8 mouse cellular contexts compared by ENCODE assay signal in the genomic region with DNA sequence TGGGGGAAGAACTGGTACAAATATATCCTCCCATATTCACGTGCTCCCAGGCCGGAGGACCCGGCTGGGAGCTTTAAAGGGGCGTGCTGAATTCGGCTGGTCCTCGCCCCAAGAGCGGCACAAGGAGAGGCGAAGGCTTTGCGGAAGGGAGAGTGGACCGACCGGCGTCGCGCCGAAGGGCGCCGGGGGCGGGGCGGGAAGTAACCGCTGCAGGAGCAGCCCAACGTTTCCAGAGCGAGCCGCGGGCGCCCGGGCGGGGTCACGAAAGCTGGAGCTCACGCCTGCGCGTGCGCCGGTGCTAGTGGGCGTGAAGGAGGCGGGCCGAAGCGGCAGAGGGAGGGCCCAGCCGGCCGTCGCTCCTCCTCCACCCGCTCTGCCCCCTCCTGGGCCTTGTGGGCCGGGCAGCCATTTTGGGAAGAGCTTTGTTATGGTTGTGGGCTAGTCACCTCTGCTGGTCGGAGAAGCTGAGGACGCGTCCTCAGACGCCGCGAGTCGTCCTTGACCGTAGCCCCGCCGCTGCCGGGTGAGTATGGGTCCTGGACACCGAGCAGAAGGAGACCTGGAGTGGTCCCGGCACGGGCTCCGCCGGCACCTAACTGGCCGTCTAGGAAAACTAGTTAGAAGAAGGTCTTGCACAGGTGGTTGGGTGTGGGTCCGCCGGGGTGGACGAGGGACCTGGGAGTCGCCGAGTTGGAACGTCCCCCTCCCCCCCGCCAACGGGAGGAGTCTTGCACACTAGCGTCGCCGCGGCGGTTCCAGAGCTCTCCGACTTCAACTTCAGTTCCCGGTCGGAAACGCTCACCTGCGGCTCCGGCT. TPM values are rescaled to one million over a fixed set of nuclear protein-coding genes. Genes with fewer than 3 reads are reported as not detected.
DNase-seq lines count a peak whose midpoint lies in the region; ATAC-seq and TF ChIP-seq lines count a peak whose summit lies in the region.

A gene (plus strand): TSS at position 353 of the 816 bp plus-strand sequence.

- no peaks in the 10 kb centered on the region for H3K27me3 ChIP-seq in ES-Bruce4 (ENCODE audit: control insufficient read depth, insufficient read depth, low read length, poor library complexity, severe bottlenecking)
- H3K27me3 ChIP-seq in forebrain, embryonic 14.5 days (replicated peaks; ENCODE audit: control insufficient read depth, insufficient read depth, low read length), result no peaks in the 10 kb centered on the region
- H3K27me3 ChIP-seq in neural tube, embryonic 15.5 days (replicated peaks), result no peaks in the 10 kb centered on the region

- 0 out of 2 replicates have a peak, but pooled peaks have one; percentile 3 for TF ChIP-seq EP300 in ES-Bruce4 (IDR thresholded peaks at IDR 0.05; ENCODE audit: insufficient read depth, low read depth, low read length)

- no peak for TF ChIP-seq CTCF in ES-Bruce4 (IDR thresholded peaks at IDR 0.05; ENCODE audit: low read depth, low read length)

- ATAC-seq in cerebellum, adult (ENCODE audit: insufficient number of reproducible peaks, low FRiP score, low TSS enrichment), result peak; percentile 86
- peak; percentile 96 for ATAC-seq in forebrain, embryonic 14.5 days
- ATAC-seq in neural tube, embryonic 15.5 days (ENCODE audit: low FRiP score), result peak; percentile 97

- under 1% methylated on average over 77 of the region's 78 CpGs for WGBS in forebrain, embryonic 14.5 days
- WGBS in neural tube, embryonic 15.5 days, result under 1% methylated on average over 67 of the region's 78 CpGs

- no peaks in the 10 kb centered on the region for H3K4me1 ChIP-seq in ES-Bruce4 (ENCODE audit: control insufficient read depth, insufficient read depth, low read length)
- peaks cover 17% of the 10 kb centered on the region for H3K4me1 ChIP-seq in forebrain, embryonic 14.5 days (ENCODE audit: control insufficient read depth, insufficient read depth, low read length)
- H3K4me1 ChIP-seq in neural tube, embryonic 15.5 days, result peaks cover 26% of the 10 kb centered on the region

- intact Hi-C loops in heart, postnatal 14 days (cut with DNase I), result loop anchor here (5.0 kb wide), 1 partner anchor 130 kb away; a partner anchor contains a TSS

- peak within 1 kb of the TSS; percentile 81 for H3K4me2 ChIP-seq in forebrain, embryonic 14.5 days (ENCODE audit: low read length)
- peak within 1 kb of the TSS; percentile 81 for H3K4me2 ChIP-seq in neural tube, embryonic 15.5 days

- H3K9ac ChIP-seq in ES-Bruce4 (ENCODE audit: low read depth, poor library complexity, severe bottlenecking), result peak within 1 kb of the TSS; percentile 84
- H3K9ac ChIP-seq in forebrain, embryonic 14.5 days (ENCODE audit: low read length), result peak within 1 kb of the TSS; percentile 79
- H3K9ac ChIP-seq in neural tube, embryonic 15.5 days (replicated peaks), result peak within 1 kb of the TSS; percentile 76

- peak within 1 kb of the TSS; percentile 87 for H3K27ac ChIP-seq in ES-Bruce4 (ENCODE audit: insufficient read depth, low read length)
- H3K27ac ChIP-seq in forebrain, embryonic 14.5 days (ENCODE audit: low read depth, low read length), result peak within 1 kb of the TSS; percentile 85
- H3K27ac ChIP-seq in neural tube, embryonic 15.5 days (replicated peaks), result peak within 1 kb of the TSS; percentile 95

- H3K4me3 ChIP-seq in ES-Bruce4 (ENCODE audit: low read depth, low read length), result peak within 1 kb of the TSS; percentile 83
- H3K4me3 ChIP-seq in forebrain, embryonic 14.5 days (ENCODE audit: low read depth, low read length), result peak within 1 kb of the TSS; percentile 75
- H3K4me3 ChIP-seq in neural tube, embryonic 15.5 days (replicated peaks), result peak within 1 kb of the TSS; percentile 93

- no peaks in the 10 kb centered on the region for H3K9me3 ChIP-seq in ES-Bruce4 (replicated peaks; ENCODE audit: control insufficient read depth, insufficient read depth, low read length, poor library complexity, severe bottlenecking)
- no peaks in the 10 kb centered on the region for H3K9me3 ChIP-seq in forebrain, embryonic 14.5 days (replicated peaks; ENCODE audit: control insufficient read depth, low read length)
- H3K9me3 ChIP-seq in neural tube, embryonic 15.5 days (replicated peaks), result no peaks in the 10 kb centered on the region

- DNase-seq in forebrain, embryonic 14.5 days (ENCODE audit: low spot score), result peak; percentile 98
- peak; percentile 98 to 99 for DNase-seq in heart, postnatal 14 days
- DNase-seq in layer of hippocampus, adult 11-12 months (ENCODE audit: low spot score), result peak; percentile 97
- peak; percentile 97 to 98 for DNase-seq in lung, adult 18-20 months
- DNase-seq in testis, postnatal 14 days (ENCODE audit: low spot score), result peak; percentile 98

- TF ChIP-seq POLR2A in ES-Bruce4 (IDR thresholded peaks at IDR 0.05; ENCODE audit: insufficient read depth, low read length), result peak; percentile 31

- peaks cover 16% of the 10 kb centered on the region for H3K36me3 ChIP-seq in ES-Bruce4 (ENCODE audit: control insufficient read depth, insufficient read depth, low read length, poor library complexity, severe bottlenecking)
- peaks cover 12% of the 10 kb centered on the region for H3K36me3 ChIP-seq in forebrain, embryonic 14.5 days (ENCODE audit: control insufficient read depth, insufficient read depth, low read length)
- H3K36me3 ChIP-seq in neural tube, embryonic 15.5 days, result peaks cover 9% of the 10 kb centered on the region

RNA-seq across cellular contexts. Expression of the gene that starts here (rescaled TPM):
- polyA plus RNA-seq in ES-Bruce4 (2011; ENCODE audit: insufficient read depth, insufficient read length, low read depth, missing spikeins), result 107 TPM in 2 replicates
- polyA plus RNA-seq in forebrain, embryonic 14.5 days (2014; fragmentation: Nextera tagmentation; extraction: Ambion mirVana), result 26.6 and 27.1 TPM in 2 replicates
- 10 to 100 TPM; 66.4 to 72.5 TPM for total RNA-seq in heart, postnatal 14 days (2021)
- polyA plus RNA-seq in neural tube, embryonic 15.5 days (2015; fragmentation: Nextera tagmentation; extraction: Ambion mirVana), result 12.0 and 17.6 TPM in 2 replicates

Comparison
In these comparisons a context has a peak if more than half of its experiments do, and no peak if none do; other contexts are left out.
1. Peak in every context shown above with its lines: DNase-seq, ATAC-seq, H3K4me3 ChIP-seq and H3K27ac ChIP-seq.